Mouse (Mus musculus) cerebellum, adult 2 months (tissue): ENCODE data around the gene Klhl29.

Source experiments
- CTCF ChIP-seq: fragments of 200-500 bp; IDR thresholded peaks from 2 replicates; pipeline ENCODE4 v1.5.1; 2011; ENCODE audit warnings: low read depth, mild to moderate bottlenecking, control low read depth, low read length, moderate library complexity, borderline replicate concordance; ENCODE audit not compliant: insufficient read depth
- POLR2A ChIP-seq: fragments of 200-500 bp; IDR thresholded peaks from 2 replicates; pipeline ENCODE4 v1.6.1; 2011; ENCODE audit warnings: low read length, control low read depth, borderline replicate concordance; ENCODE audit not compliant: insufficient read depth

GRCm38 (mm10) chr12:5155177-5155576, 220.3 kb downstream of the Klhl29 start:
- no peak for TF ChIP-seq POLR2A
- TF ChIP-seq CTCF = no peak
